Mouse (Mus musculus): ENCODE measurements around the gene Cadm4.
"Not testable (repeated sequence)": the region's sequence is repeated elsewhere in the genome, so short reads cannot be mapped to it uniquely, and the experiment has no call there.

Cadm4 gene

GRCm38 (mm10) chr7:24504868-24505267 lies 23.0 kb downstream of the Cadm4 start:
- DNase-seq, result no peak

GRCm38 (mm10) chr7:24505447-24506064 lies 23.7 kb downstream of the Cadm4 start:
- no peak for DNase-seq

GRCm38 (mm10) chr7:24506065-24506459 lies 24.2 kb downstream of the Cadm4 start:
- DNase-seq, result peak; percentile 74

GRCm38 (mm10) chr7:24506476-24506837 lies 24.6 kb downstream of the Cadm4 start:
- DNase-seq, result no peak

- peak; percentile 89 for DNase-seq
Observed at GRCm38 (mm10) chr7:24506838-24507725, 25.3 kb downstream of the Cadm4 start, which contains the start of gene Zfp428. Zfp428 (plus strand) TSS chr7:24507006.

- no peak for DNase-seq
Observed at GRCm38 (mm10) chr7:24507726-24508114, 25.9 kb downstream of the Cadm4 start.

GRCm38 (mm10) chr7:24512355-24512754 lies 30.5 kb downstream of the Cadm4 start, which contains the start of gene AC161166.1:
AC161166.1 (minus strand) TSS chr7:24512455.
- no peak for DNase-seq

GRCm38 (mm10) chr7:24516319-24516718 lies 34.5 kb downstream of the Cadm4 start:
- not testable (repeated sequence) for DNase-seq

GRCm38 (mm10) chr7:24517077-24517476 lies 35.3 kb downstream of the Cadm4 start:
- DNase-seq, result no peak

- no peak for DNase-seq
Observed at GRCm38 (mm10) chr7:24517654-24518053, 35.8 kb downstream of the Cadm4 start.

GRCm38 (mm10) chr7:24519130-24519529 lies 37.3 kb downstream of the Cadm4 start:
- no peak for DNase-seq

- DNase-seq, result not testable (repeated sequence)
Observed at GRCm38 (mm10) chr7:24520054-24520453, 38.2 kb downstream of the Cadm4 start.

- DNase-seq, result no peak
Observed at GRCm38 (mm10) chr7:24522805-24523204, 41.0 kb downstream of the Cadm4 start.

GRCm38 (mm10) chr7:24523723-24524122 lies 41.9 kb downstream of the Cadm4 start:
- no peak for DNase-seq

- no peak for DNase-seq
Observed at GRCm38 (mm10) chr7:24524978-24525377, 43.2 kb downstream of the Cadm4 start.

GRCm38 (mm10) chr7:24525686-24526420 lies 44.0 kb downstream of the Cadm4 start:
- DNase-seq, result peak; percentile 85

GRCm38 (mm10) chr7:24528861-24529260 lies 47.0 kb downstream of the Cadm4 start:
- no peak for DNase-seq

- peak; percentile 75 for DNase-seq
Observed at GRCm38 (mm10) chr7:24529580-24529979, 47.8 kb downstream of the Cadm4 start.

GRCm38 (mm10) chr7:24530062-24530931 lies 48.5 kb downstream of the Cadm4 start, which contains the start of gene Irgq:
Irgq (plus strand) TSS chr7:24530689.
- DNase-seq, result peak; percentile 99

GRCm38 (mm10) chr7:24531211-24531971 lies 49.6 kb downstream of the Cadm4 start:
- DNase-seq, result peak; percentile 79

GRCm38 (mm10) chr7:24533031-24533571 lies 51.3 kb downstream of the Cadm4 start:
- no peak for DNase-seq

All from cerebellum, adult 9-10 months (tissue).